Mouse (Mus musculus): Measurements from ENCODE around the gene Eif2b3.

Gene Eif2b3

GRCm38 (mm10) chr4:117122209-117122608, 103.0 kb downstream of the Eif2b3 start:
- DNase-seq (ENCODE audit: low spot score in 2 of 2), result no peak

GRCm38 (mm10) chr4:117123546-117124217, 104.5 kb downstream of the Eif2b3 start:
- DNase-seq (ENCODE audit: low spot score in 2 of 2), result no peak

GRCm38 (mm10) chr4:117124218-117124517, 105.0 kb downstream of the Eif2b3 start:
- no peak for DNase-seq (ENCODE audit: low spot score in 2 of 2)

GRCm38 (mm10) chr4:117124518-117125347, 105.5 kb downstream of the Eif2b3 start:
- DNase-seq (ENCODE audit: low spot score in 2 of 2), result peak in 1 of 2 experiments; percentile 46

- DNase-seq (ENCODE audit: low spot score in 2 of 2), result peak; percentile 64 to 75
These were observed 106.2 kb downstream of the Eif2b3 start, which contains the start of gene Btbd19 for GRCm38 (mm10) chr4:117125348-117125909. Btbd19 (minus strand) TSS chr4:117125725.

GRCm38 (mm10) chr4:117125910-117126674, 106.9 kb downstream of the Eif2b3 start:
- peak in 1 of 2 experiments; percentile 44 for DNase-seq (ENCODE audit: low spot score in 2 of 2)

GRCm38 (mm10) chr4:117126675-117127290, 107.6 kb downstream of the Eif2b3 start, which contains the start of gene Tctex1d4:
Tctex1d4 (plus strand) TSS chr4:117126794.
- no peak for DNase-seq (ENCODE audit: low spot score in 2 of 2)

- DNase-seq (ENCODE audit: low spot score in 2 of 2), result no peak
These were observed 108.9 kb downstream of the Eif2b3 start for GRCm38 (mm10) chr4:117127991-117128686.

- no peak for DNase-seq (ENCODE audit: low spot score in 2 of 2)
These were observed 111.6 kb downstream of the Eif2b3 start for GRCm38 (mm10) chr4:117130790-117131189.

GRCm38 (mm10) chr4:117131198-117131597, 112.0 kb downstream of the Eif2b3 start:
- no peak for DNase-seq (ENCODE audit: low spot score in 2 of 2)

GRCm38 (mm10) chr4:117131890-117132793, 112.9 kb downstream of the Eif2b3 start:
- no peak for DNase-seq (ENCODE audit: low spot score in 2 of 2)

GRCm38 (mm10) chr4:117132794-117133143, 113.6 kb downstream of the Eif2b3 start:
- no peak for DNase-seq (ENCODE audit: low spot score in 2 of 2)

- DNase-seq (ENCODE audit: low spot score in 2 of 2), result no peak
These were observed 114.2 kb downstream of the Eif2b3 start for GRCm38 (mm10) chr4:117133366-117133796.

- DNase-seq (ENCODE audit: low spot score in 2 of 2), result peak; percentile 95 to 98
These were observed 114.8 kb downstream of the Eif2b3 start, which contains the start of gene Plk3 for GRCm38 (mm10) chr4:117133817-117134600. Plk3 (minus strand) TSS chr4:117133963.

GRCm38 (mm10) chr4:117134601-117134995, 115.4 kb downstream of the Eif2b3 start:
- no peak for DNase-seq (ENCODE audit: low spot score in 2 of 2)

- DNase-seq (ENCODE audit: low spot score in 2 of 2), result no peak
These were observed 116.8 kb downstream of the Eif2b3 start for GRCm38 (mm10) chr4:117136034-117136433.

Measured in frontal cortex, postnatal 14 days (tissue).